Mouse (Mus musculus): ENCODE results near the gene Naa16. TPM values are rescaled to one million over a fixed set of nuclear protein-coding genes. Genes with fewer than 3 reads are reported as not detected.
A peak's percentile ranks its signal among the peaks of the same experiment; 100 is the strongest.
"Not testable (repeated sequence)": the region's sequence is repeated elsewhere in the genome, so short reads cannot be mapped to it uniquely, and the experiment has no call there.

Naa16 gene
- 48.5 and 49.1 TPM in 2 replicates for polyA plus RNA-seq (2014; fragmentation: Nextera tagmentation; extraction: Ambion mirVana)

- DNase-seq (ENCODE audit: low spot score) (peak; percentile 98), ATAC-seq (replicated peaks; ENCODE audit: low FRiP score) (peak; percentile 96)
- Histone ChIP-seq H3K36me3 (ENCODE audit: control insufficient read depth, insufficient read depth, low read length) (no peaks in the 10 kb centered on the region), H3K9ac (ENCODE audit: low read length) (peak within 1 kb of the TSS; percentile 77), H3K4me2 (ENCODE audit: low read depth, low read length, severe bottlenecking) (peak within 1 kb of the TSS; percentile 76), H3K27me3 (ENCODE audit: control insufficient read depth, insufficient read depth, low read length) (no peaks in the 10 kb centered on the region), H3K27ac (ENCODE audit: low read depth, low read length) (peak within 1 kb of the TSS; percentile 90), H3K4me3 (ENCODE audit: low read depth, low read length) (peak within 1 kb of the TSS; percentile 66), H3K4me1 (replicated peaks; ENCODE audit: control insufficient read depth, insufficient read depth, low read length) (no peaks in the 10 kb centered on the region), H3K9me3 (ENCODE audit: control insufficient read depth, low read length) (no peaks in the 10 kb centered on the region)
- under 1% methylated on average over 67 of the region's 71 CpGs for WGBS
Measured at GRCm38 (mm10) chr14:79390265-79390926, at the start of gene Naa16. Naa16 (minus strand) TSS chr14:79390778.

GRCm38 (mm10) chr14:79434068-79434467 is 43.5 kb upstream of the Naa16 start:
- no peak overlapping the region for H3K4me2 ChIP-seq (ENCODE audit: low read depth, low read length, severe bottlenecking)
- H3K36me3 ChIP-seq (ENCODE audit: control insufficient read depth, insufficient read depth, low read length): no peaks in the 10 kb centered on the region
- H3K4me1 ChIP-seq (replicated peaks; ENCODE audit: control insufficient read depth, insufficient read depth, low read length): no peaks in the 10 kb centered on the region
- H3K27me3 ChIP-seq (ENCODE audit: control insufficient read depth, insufficient read depth, low read length): no peaks in the 10 kb centered on the region
- DNase-seq (ENCODE audit: low spot score): no peak
- no peak overlapping the region for H3K4me3 ChIP-seq (ENCODE audit: low read depth, low read length)
- 76% methylated on average over 1 of the region's 1 CpGs for WGBS
- no peak overlapping the region for H3K9ac ChIP-seq (ENCODE audit: low read length)
- H3K27ac ChIP-seq (ENCODE audit: low read depth, low read length): no peak overlapping the region
- ATAC-seq (replicated peaks; ENCODE audit: low FRiP score): no peak
- H3K9me3 ChIP-seq (ENCODE audit: control insufficient read depth, low read length): no peaks in the 10 kb centered on the region

DNA sequence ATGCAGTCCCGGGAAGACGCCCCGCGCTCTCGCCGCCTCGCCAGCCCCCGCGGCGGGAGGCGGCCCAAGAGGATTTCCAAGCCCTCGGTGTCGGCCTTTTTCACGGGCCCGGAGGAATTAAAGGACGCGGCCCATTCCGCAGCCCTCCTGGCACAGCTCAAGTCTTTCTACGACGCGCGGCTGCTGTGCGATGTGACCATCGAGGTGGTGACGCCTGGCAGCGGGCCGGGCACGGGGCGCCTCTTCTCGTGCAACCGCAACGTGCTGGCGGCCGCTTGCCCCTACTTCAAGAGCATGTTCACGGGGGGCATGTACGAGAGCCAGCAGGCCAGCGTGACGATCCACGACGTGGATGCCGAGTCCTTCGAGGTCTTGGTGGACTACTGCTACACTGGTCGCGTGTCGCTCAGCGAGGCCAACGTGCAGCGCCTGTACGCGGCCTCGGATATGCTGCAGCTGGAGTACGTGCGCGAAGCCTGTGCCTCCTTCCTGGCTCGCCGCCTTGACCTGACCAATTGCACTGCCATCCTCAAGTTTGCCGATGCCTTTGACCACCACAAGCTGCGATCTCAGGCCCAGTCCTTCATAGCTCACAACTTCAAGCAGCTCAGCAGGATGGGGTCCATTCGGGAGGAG is 36.3 kb upstream of the Naa16 start:
- Histone ChIP-seq H3K27ac (ENCODE audit: low read depth, low read length) (peak overlapping the region; percentile 69; the same call in 1 of the 2 replicates), H3K4me2 (ENCODE audit: low read depth, low read length, severe bottlenecking) (peak overlapping the region; percentile 44), H3K9ac (ENCODE audit: low read length) (peak overlapping the region; percentile 66), H3K4me3 (ENCODE audit: low read depth, low read length) (peak overlapping the region; percentile 48)
- peak; percentile 64 for ATAC-seq (replicated peaks; ENCODE audit: low FRiP score)
- DNase-seq (ENCODE audit: low spot score); H3K27me3 ChIP-seq (ENCODE audit: control insufficient read depth, insufficient read depth, low read length); H3K9me3 ChIP-seq (ENCODE audit: control insufficient read depth, low read length); H3K36me3 ChIP-seq (ENCODE audit: control insufficient read depth, insufficient read depth, low read length); H3K4me1 ChIP-seq (replicated peaks; ENCODE audit: control insufficient read depth, insufficient read depth, low read length): not testable (repeated sequence)
- WGBS: 67% methylated on average over 5 of the region's 59 CpGs

- peak; percentile 98 for ATAC-seq (replicated peaks; ENCODE audit: low FRiP score)
- WGBS: 1% methylated on average over 38 of the region's 44 CpGs
- Histone ChIP-seq H3K27ac (ENCODE audit: low read depth, low read length) (peak within 1 kb of the TSS; percentile 69; the same call in 1 of the 2 replicates), H3K4me2 (ENCODE audit: low read depth, low read length, severe bottlenecking) (peak within 1 kb of the TSS; percentile 44), H3K9ac (ENCODE audit: low read length) (peak within 1 kb of the TSS; percentile 66), H3K9me3 (ENCODE audit: control insufficient read depth, low read length) (peaks cover 8% of the 10 kb centered on the region; the same call in 1 of the 2 replicates), H3K36me3 (ENCODE audit: control insufficient read depth, insufficient read depth, low read length) (peaks cover 2% of the 10 kb centered on the region; the same call in 1 of the 2 replicates), H3K4me3 (ENCODE audit: low read depth, low read length) (peak within 1 kb of the TSS; percentile 48), H3K27me3 (ENCODE audit: control insufficient read depth, insufficient read depth, low read length) (no peaks in the 10 kb centered on the region), H3K4me1 (replicated peaks; ENCODE audit: control insufficient read depth, insufficient read depth, low read length) (no peaks in the 10 kb centered on the region)
- peak; percentile 94 for DNase-seq (ENCODE audit: low spot score)
Measured at GRCm38 (mm10) chr14:79425979-79426729, 35.6 kb upstream of the Naa16 start, which contains the start of gene Kbtbd7. Kbtbd7 (plus strand) TSS chr14:79426511.

- H3K27ac ChIP-seq (ENCODE audit: low read depth, low read length): no peak overlapping the region
- H3K9me3 ChIP-seq (ENCODE audit: control insufficient read depth, low read length): no peaks in the 10 kb centered on the region
- no peak overlapping the region for H3K4me3 ChIP-seq (ENCODE audit: low read depth, low read length)
- H3K9ac ChIP-seq (ENCODE audit: low read length): no peak overlapping the region
- no peaks in the 10 kb centered on the region for H3K4me1 ChIP-seq (replicated peaks; ENCODE audit: control insufficient read depth, insufficient read depth, low read length)
- ATAC-seq (replicated peaks; ENCODE audit: low FRiP score): no peak
- no peaks in the 10 kb centered on the region for H3K27me3 ChIP-seq (ENCODE audit: control insufficient read depth, insufficient read depth, low read length)
- 64% methylated on average over 20 of the region's 20 CpGs for WGBS
- no peaks in the 10 kb centered on the region for H3K36me3 ChIP-seq (ENCODE audit: control insufficient read depth, insufficient read depth, low read length)
- H3K4me2 ChIP-seq (ENCODE audit: low read depth, low read length, severe bottlenecking): no peak overlapping the region
- DNase-seq (ENCODE audit: low spot score): no peak
Measured at GRCm38 (mm10) chr14:79420083-79420685, 29.6 kb upstream of the Naa16 start.

DNA sequence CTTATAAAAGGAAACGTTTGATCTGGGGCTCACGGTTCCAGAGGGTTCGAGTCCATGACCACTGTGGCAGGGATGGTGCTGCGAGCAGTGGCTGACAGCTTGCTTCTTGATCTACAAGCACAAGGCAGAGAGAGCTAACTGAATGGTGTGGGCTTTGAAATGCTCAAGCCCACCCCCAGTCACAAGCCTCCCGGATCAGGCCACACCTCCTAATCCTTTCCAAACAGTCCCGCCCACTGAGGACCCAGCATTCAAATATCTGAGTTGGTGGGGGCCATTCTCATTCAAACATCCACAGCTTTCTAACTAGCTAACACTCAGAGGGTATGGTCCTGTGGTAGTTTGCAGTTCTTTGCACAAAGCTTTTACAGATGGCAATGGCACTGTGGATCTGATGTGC is 22.5 kb upstream of the Naa16 start:
- no peaks in the 10 kb centered on the region for H3K9me3 ChIP-seq (ENCODE audit: control insufficient read depth, low read length)
- 77% methylated on average over 6 of the region's 6 CpGs for WGBS
- H3K9ac ChIP-seq (ENCODE audit: low read length): no peak overlapping the region
- no peaks in the 10 kb centered on the region for H3K27me3 ChIP-seq (ENCODE audit: control insufficient read depth, insufficient read depth, low read length)
- no peak for DNase-seq (ENCODE audit: low spot score)
- H3K4me2 ChIP-seq (ENCODE audit: low read depth, low read length, severe bottlenecking): no peak overlapping the region
- H3K4me1 ChIP-seq (replicated peaks; ENCODE audit: control insufficient read depth, insufficient read depth, low read length): no peaks in the 10 kb centered on the region
- no peak overlapping the region for H3K27ac ChIP-seq (ENCODE audit: low read depth, low read length)
- ATAC-seq (replicated peaks; ENCODE audit: low FRiP score): no peak
- H3K4me3 ChIP-seq (ENCODE audit: low read depth, low read length): no peak overlapping the region
- H3K36me3 ChIP-seq (ENCODE audit: control insufficient read depth, insufficient read depth, low read length): no peaks in the 10 kb centered on the region

DNA sequence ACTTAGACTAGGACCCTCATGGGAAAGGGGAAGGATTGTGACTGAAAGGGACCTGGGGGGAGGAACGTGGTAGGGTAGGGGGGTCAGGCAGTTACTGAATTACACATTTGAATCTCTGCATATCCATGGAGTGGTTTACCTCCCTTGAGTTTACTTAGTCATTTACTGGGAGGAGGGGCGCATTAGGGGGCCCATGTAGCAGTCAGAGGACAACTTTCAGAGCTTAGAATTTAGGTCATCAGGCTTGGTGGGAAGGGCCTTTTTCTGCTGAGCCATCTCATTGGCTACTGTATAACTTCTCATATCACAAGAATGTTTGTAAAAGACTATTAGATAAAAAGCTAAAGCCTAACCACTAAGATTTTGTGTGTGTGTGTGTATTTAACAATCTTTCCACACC is 20.1 kb upstream of the Naa16 start:
- H3K36me3 ChIP-seq (ENCODE audit: control insufficient read depth, insufficient read depth, low read length): no peaks in the 10 kb centered on the region
- no peak overlapping the region for H3K27ac ChIP-seq (ENCODE audit: low read depth, low read length)
- no peaks in the 10 kb centered on the region for H3K27me3 ChIP-seq (ENCODE audit: control insufficient read depth, insufficient read depth, low read length)
- 90% methylated on average over 2 of the region's 2 CpGs for WGBS
- no peak overlapping the region for H3K4me3 ChIP-seq (ENCODE audit: low read depth, low read length)
- no peak overlapping the region for H3K4me2 ChIP-seq (ENCODE audit: low read depth, low read length, severe bottlenecking)
- ATAC-seq (replicated peaks; ENCODE audit: low FRiP score): no peak
- H3K9ac ChIP-seq (ENCODE audit: low read length): no peak overlapping the region
- no peaks in the 10 kb centered on the region for H3K4me1 ChIP-seq (replicated peaks; ENCODE audit: control insufficient read depth, insufficient read depth, low read length)
- no peak for DNase-seq (ENCODE audit: low spot score)
- H3K9me3 ChIP-seq (ENCODE audit: control insufficient read depth, low read length): no peaks in the 10 kb centered on the region

DNA sequence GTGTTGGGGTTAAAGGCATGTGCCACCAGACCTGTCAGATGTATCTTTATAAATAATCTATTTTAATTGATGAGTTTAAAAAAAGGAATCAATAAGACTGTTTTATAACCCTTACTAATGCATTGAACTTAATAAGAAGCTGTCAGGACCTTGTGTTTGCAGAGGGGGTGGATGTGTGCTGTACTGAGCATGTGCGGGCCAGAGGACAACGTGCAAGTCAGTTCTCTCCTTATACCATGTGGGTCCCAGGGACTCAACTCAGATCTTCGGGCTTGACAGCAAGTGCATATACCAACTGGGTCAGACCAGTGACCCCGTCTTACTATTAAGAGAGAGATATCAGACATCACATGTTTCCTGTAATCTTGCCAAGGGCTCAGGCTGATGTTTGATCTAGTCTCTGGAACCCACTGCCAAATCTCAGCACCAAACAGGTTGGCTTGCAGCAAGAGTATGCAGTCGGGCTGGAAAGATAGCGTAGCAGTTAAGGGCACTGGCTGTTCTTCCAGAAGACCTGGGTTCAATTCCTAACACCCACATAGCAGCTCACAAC is 18.8 kb upstream of the Naa16 start:
- no peak overlapping the region for H3K4me3 ChIP-seq (ENCODE audit: low read depth, low read length)
- DNase-seq (ENCODE audit: low spot score) (no peak), ATAC-seq (replicated peaks; ENCODE audit: low FRiP score) (no peak)
- H3K27ac ChIP-seq (ENCODE audit: low read depth, low read length): no peak overlapping the region
- no peak overlapping the region for H3K9ac ChIP-seq (ENCODE audit: low read length)
- H3K27me3 ChIP-seq (ENCODE audit: control insufficient read depth, insufficient read depth, low read length): no peaks in the 10 kb centered on the region
- H3K4me2 ChIP-seq (ENCODE audit: low read depth, low read length, severe bottlenecking): no peak overlapping the region
- no peaks in the 10 kb centered on the region for H3K9me3 ChIP-seq (ENCODE audit: control insufficient read depth, low read length)
- WGBS: 95% methylated on average over 6 of the region's 6 CpGs
- no peaks in the 10 kb centered on the region for H3K36me3 ChIP-seq (ENCODE audit: control insufficient read depth, insufficient read depth, low read length)
- no peaks in the 10 kb centered on the region for H3K4me1 ChIP-seq (replicated peaks; ENCODE audit: control insufficient read depth, insufficient read depth, low read length)

Measured in forebrain, embryonic 11.5 days (tissue).